Mouse (Mus musculus) pancreas, adult 10 weeks (tissue): Measurements from ENCODE around the gene Cyp3a44. TPM values are rescaled to one million over a fixed set of nuclear protein-coding genes. Genes with fewer than 3 reads are reported as not detected.

Experiments
- polyA plus RNA-seq: library from polyadenylated mRNA; stranded (reverse); fragments of 350-450 nt; fragmentation: Illumina TruSeq; extraction: RNeasy Lipid Tissue Mini Kit (QIAGEN cat#74804); gene quantifications from one replicate; pipeline ENCODE4 v1.2.3, GENCODE M21; 2015; ENCODE audit warnings: low read depth, low replicate concordance; ENCODE audit not compliant: insufficient read depth

Cyp3a44 gene
- polyA plus RNA-seq = not detected

DNA sequence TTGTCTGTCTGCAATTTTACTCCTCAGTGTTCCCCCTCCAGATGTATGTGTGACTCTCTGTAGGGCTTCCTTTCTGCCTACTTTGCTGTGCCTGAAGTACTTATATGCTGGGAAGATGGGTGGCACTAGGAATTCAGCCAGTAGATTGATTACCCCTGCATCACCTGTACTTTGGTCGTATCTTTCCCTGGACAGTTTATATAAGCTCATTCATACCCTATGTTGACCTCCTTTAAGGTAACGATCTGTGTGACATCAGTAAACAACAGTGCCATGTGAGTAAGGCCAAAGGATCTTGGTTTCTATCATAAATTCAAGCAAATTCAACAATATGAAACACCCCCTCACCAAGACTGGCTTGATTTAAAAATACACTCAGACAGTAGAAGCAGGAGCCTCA is at the start of gene Cyp3a44:
TSS of gene Cyp3a44 (minus strand) at position 79 of the 400 bp plus-strand sequence.

Other genes starting within 250 kb of the Cyp3a44 start
- gene Cyp3a41b, start 221.1 kb downstream of the Cyp3a44 start, polyA plus RNA-seq = not detected
- gene Cyp3a41a, start 85.7 kb downstream of the Cyp3a44 start, polyA plus RNA-seq = not detected
- gene Cyp3a11, start 74.1 kb upstream of the Cyp3a44 start, polyA plus RNA-seq = not detected
- gene Cyp3a25, start 203.7 kb upstream of the Cyp3a44 start, polyA plus RNA-seq = not detected